Mouse (Mus musculus) adrenal gland, adult (tissue): ENCODE data around the gene Tbc1d20.
"Not testable (repeated sequence)": the region's sequence is repeated elsewhere in the genome, so short reads cannot be mapped to it uniquely, and the experiment has no call there.

Experiments
- DNase-seq, 2 experiments: peaks; one replicate each; pipeline ENCODE4 v3.0.0; 2022 to 2023; ENCODE audit warnings: low spot score in 1 of 2; ENCODE audit not compliant: inconsistent age in 2 of 2

Gene Tbc1d20

DNA sequence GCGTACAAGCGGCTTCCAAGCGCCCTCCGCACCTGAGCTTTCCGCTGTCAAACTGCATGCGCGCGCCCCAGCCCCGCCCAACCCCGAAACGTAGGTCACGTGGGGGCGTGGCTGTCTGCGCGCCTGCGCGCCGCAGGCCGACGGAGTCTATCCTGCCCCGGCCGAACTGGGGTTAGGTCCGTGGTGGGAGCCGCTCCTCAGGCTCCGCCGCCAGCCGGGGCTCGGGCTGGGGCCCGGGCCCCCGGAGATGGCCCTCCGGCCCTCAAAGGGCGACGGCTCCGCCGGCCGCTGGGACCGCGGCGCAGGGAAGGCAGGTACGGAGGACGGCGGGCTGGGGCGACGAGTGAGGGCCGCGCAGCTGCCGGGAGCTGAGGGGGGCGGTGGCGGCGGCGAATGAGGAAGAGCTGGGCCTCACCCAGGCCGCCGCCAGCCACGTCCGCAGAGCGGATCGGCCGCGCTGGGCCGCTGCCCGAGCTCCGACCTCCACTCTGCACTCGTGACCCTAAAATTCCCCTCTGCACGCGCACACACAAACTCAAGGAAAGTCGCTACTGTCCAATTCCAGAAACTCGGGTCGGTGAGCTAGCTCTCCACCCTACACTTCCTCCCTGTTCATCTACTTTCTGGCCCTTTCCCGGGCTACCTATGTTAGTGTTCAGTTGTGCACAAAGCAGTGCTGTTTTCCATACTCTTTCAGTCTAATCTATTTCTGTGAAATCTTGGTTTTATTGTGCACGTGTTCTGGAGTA is at the start of gene Tbc1d20:
Gene Tbc1d20 (plus strand): TSS at position 102 of the 749 bp plus-strand sequence.
- DNase-seq = peak; percentile 94 to 98

DNA sequence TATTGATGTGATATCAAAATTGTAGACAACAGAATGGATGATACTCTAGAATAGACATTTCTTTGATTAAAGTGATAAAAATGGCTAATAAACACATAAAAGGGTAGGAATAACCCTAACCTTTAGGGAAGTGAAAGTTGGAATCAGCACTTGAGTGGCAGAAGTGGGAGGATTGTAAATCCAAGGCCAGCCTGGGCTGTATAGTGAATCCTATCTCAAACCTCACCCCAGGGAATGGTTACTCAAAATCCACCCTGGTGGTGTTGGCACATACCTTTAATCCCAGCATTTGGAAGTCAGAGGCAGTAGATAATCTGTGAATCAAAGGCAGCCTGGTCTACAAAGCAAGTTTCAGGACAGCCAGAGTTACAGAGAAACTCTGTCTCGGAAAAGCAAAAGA is 46.4 kb upstream of the Tbc1d20 start:
- no peak for DNase-seq

DNA sequence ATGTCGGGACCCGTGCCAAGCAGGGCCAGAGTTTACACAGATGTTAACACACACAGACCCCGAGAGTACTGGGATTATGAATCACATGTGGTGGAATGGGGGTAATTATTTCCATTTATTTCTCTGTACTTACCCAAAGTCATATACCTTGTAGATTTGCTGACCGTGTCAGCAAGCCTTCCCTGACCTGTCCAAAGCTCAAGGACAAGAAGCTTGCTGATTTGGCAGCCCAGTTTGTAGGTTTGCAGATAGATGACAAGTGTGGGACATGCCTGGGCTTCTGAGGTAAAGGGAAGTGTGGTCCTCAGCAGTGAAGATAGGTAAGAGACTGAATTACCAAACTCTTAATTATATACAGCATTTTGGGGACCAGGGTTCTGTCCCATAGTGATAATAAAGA is 43.1 kb upstream of the Tbc1d20 start:
- no peak for DNase-seq

DNA sequence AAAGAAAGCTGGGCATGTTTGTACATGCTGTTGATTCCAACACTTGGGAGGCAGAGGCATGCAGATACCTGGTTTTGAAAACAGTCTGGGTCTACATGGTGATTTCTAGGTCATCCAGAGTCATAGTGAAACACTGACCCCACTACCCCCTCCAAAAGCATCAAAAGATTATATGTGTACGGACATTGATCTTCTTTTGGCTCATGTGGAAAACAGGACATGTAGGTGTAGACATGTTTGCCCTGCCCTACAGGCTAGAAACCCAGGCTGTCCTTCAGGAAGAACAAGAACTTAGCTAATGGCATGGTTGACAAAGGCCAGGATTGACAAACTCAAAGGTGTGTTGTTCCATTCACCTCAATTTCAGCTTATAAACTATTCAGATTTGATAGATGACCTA is 33.9 kb upstream of the Tbc1d20 start:
- DNase-seq = no peak

DNA sequence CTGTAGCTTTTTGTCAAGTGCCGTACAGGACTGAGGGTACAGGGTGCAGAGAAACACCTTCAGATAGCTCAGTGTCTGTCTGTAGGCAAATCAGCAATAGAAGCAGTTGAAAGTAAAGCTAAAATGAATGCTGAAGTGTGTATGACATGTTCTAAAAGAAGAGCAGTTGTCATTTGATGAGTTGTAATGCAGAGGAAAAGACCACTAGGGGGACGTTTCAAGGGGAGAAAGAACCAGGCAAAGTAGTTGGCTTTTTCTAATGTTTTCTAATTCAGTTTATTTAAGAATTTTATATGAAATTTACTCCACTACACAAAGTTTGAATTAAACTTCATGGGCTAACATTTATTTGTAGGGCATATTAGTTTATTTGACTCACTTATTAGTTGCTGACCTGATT is 20.0 kb upstream of the Tbc1d20 start:
- no peak for DNase-seq

DNA sequence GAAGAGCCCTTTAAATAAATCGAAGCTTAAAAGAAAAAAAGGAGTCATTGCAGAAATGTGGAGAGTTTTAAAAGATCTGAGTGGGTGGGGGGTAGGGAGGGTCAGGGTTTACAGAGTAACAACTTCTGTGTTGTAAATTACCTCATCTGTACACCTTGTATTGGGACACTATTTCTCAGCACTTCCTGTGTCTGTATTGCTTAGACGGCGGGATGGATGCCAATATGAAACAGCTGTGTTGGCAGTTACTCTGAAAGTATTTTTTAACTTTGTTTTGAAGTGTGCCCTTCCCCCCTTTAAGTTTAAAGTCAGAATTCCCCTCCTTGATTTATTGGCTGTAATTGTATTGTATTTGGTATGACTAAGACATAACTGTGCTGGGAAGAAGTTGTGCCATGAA is 12.2 kb upstream of the Tbc1d20 start:
- DNase-seq = no peak

DNA sequence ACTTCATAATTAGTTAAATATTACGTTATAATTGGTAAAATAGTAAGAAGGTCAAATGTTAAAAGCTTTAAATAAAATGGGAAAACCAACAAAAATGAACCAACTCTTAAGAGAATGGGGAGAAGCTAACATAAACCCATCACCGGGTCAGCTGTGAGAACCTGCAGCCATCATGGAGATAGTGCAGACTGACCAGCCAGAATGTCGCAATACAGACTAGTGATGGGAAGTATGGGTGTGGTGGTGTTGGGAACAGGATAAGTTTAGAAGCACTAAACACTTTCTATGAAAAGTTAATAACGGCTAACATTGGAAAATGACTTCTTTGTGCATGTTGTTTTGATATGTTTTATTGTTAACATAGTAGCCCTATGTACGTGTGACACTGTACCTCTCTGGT is 6.1 kb upstream of the Tbc1d20 start:
- no peak for DNase-seq

DNA sequence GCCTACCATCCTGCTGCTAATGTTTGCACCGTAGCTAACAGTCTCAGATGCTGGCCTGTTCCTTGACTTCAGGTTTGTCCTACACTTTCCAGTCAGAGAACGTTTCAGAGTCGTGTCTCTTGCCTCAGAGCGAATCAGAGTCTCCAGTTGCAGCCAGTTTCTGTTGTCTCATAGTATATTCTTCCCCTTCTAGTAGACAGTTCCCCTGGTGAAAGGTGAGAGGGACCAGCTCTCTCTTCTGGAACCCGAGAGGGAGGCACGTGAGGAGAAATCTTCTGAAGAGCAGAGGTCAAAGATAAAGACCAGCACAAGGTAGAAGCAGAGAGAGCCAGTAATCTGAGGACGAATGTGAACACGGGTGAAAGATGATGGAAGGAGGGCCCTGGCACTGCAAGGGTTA is 5.6 kb upstream of the Tbc1d20 start:
- no peak for DNase-seq

DNA sequence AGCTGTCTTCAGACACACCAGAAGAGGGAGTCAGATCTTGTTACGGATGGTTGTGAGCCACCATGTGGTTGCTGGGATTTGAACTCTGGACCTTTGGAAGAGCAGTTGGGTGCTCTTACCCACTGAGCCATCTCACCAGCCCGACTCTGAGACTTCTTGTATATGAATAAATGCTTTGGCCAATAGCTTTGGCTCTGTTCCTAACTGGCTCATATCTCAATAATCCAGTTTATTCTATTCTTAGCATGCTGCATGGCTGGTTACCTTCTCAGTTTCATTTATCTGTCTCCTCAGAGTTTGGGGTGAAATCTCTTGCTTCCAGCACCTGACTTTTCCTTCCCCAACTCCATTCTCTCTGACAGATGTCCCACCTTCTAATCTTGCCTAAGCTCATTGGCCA is 4.0 kb upstream of the Tbc1d20 start:
- not testable (repeated sequence) for DNase-seq

DNA sequence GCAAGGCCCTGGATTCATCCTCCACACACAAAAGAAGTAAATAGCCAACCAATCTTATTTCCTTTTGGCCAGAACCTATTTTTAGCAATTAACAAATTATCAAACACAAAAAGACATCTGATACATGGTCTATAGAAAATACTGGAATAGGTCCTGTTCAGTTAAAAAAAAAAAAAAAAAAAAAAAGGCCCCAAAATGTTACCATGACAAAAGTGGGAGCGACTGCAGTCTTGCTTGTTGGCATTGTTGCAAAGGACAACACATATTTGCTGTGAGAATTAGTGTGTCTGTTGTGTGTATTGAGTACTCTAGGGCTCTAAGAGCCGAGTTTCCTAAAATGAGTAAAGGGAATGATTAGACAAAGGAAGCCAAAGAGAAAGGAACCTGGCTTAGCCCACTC is 1.2 kb upstream of the Tbc1d20 start:
- no peak for DNase-seq

DNA sequence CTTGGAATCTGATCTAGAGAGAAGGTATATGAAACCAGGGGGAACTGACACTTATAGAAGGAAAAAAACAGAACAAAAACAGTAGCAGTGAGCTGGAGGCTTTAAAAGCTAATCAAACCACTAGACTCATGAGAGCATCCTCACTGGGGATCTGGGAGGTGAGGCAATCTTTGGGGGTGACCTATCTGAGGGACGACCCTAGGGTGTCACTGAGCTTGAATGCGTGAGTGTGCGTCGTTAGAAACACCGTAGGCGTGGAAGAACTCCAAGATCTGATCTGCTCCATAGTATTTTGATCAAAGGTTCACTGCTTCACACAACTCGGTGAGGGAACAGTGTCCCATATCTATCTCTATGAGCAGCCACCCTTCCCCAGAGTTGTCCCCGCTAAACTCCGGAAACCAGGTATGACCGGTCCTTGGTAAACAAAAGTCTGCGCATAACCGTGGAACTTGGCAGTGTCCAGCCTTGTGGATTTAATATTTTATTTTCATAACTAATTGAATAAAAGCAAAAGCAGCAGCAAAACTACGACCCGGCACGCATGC is 375 bp upstream of the Tbc1d20 start:
- no peak for DNase-seq

DNA sequence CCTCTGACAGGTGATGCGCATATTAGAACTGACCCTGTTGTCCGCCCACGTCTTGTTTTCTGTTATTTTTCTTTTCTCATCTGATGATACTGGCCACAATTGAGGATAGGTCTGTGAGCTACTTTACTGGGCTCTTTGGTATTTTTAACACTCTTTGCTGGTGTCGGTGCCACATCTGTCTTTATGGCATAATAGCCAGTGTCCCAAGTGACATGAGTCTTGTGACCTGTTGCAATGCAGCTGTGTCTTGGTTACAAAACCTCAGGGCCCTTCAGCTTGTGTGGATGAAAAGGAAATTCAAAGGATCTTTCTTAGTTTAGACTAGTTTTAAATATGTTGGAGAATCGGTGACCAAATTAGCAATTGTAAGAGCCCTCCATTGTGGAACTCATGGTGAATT is 913 bp downstream of the Tbc1d20 start:
- no peak for DNase-seq

DNA sequence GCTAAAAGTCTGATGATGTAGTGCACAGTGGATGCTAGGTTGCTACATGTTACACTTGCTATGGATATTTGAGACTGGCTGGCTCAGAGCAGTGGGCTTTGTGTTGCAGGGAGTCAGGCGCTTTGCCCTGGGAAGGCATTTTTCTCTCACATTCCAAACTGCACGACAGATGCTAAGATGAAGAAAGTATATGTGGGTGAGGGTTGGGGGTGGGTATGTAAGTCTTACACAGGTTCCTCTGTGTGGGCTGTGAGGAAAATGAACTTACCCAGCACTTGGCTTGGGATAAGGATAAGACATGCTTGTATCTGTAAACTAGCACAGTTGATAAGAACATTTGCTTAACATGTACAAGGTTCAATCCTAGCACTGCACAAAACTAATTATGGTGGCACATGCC is 9.2 kb downstream of the Tbc1d20 start:
- DNase-seq = no peak

DNA sequence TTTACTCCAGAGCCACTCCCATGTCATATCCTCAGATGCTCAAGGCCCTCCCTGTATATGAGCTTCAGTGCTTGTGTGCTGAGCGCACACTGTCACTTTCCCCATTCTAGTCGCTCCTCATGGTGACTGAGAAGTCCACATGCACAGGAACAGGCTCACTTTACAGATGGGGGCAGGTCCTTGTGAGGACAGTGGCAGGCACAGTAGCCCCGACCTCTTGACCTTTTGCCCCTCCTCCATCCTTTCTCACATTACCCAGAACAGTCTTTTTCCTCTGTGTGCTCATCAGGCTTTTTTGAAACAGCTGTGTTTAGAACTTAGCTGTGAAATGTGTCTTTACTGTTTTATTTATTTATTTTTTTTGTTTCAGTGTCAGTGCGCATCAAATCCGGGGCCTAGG is 10.2 kb downstream of the Tbc1d20 start:
- DNase-seq = no peak

DNA sequence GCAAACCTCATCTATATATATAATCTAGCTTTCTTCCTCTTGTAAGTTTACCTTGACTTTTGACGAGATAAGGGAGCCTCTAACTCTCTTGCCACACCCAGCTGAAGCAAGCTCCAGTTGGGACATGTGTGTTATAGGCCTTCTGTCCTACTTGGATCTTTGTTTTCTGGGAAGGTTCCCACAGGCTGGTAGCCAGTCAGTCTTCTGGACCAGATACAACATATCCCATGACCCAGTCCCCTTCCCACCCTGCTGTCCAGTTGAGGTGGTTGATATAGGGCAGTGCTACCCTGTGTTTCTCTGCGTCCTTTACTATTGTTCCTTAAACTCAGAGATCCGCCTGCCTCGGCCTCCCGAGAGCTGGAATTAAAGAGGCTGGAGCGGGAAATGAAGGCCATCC is 11.9 kb downstream of the Tbc1d20 start:
- DNase-seq = peak in 1 of 2 experiments; percentile 64

DNA sequence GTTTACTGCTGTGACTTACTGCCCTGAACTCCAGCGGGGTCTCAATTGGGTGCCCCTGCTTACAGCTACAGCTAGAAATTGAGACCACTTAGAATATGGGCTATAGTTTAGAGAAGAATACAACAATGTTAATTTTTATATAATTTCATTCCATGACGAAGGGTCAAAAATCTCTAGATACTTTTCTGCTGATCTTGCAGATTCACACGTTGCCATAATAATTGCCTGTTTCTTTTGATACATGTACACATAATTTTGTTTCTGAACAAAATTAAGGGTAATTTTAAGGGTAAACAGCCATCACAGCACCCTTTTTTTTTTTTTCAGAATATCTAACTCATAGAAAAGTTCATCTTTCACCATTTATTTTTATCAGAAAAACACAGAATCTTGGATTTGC is 13.6 kb downstream of the Tbc1d20 start:
- no peak for DNase-seq

DNA sequence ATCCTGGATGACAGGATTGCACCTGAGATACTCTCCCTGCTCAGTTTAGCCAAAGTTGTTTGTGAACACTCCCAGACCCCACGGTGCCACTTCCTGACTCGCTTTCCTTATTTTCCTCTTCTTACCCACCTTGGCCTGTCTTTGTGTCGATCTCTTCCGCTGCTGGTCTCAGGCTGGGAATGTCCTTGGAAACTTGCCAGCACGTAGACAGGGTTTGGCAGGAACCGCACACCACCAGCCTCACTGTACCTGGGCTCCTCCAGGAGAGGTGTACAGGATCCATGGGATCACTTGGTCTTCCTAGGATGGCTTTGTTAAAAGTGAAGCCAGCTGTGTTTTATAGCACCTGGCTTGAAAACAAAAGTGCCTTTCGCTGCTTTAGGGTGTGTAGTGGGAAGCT is 19.4 kb downstream of the Tbc1d20 start:
- peak in 1 of 2 experiments; percentile 77 for DNase-seq

DNA sequence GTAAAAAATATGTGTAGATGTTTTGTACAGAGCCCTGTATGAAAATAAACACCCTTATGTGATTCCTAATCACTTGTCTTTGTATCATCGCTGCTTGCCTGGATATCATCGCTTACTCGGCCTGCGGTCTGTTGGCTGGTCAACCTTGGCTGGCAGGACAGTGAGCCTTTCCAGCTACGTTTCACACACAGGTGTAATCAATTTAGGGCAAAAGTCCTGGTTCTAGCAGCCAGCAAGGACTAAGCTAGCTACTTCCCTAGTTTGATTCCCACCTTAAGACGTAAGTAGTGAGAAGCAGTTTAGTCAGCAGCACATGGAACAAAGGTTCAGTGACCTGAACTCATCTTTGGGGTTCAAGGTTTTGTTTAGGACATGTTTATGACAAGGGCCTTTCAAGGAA is 20.3 kb downstream of the Tbc1d20 start:
- DNase-seq = peak in 1 of 2 experiments; percentile 52

DNA sequence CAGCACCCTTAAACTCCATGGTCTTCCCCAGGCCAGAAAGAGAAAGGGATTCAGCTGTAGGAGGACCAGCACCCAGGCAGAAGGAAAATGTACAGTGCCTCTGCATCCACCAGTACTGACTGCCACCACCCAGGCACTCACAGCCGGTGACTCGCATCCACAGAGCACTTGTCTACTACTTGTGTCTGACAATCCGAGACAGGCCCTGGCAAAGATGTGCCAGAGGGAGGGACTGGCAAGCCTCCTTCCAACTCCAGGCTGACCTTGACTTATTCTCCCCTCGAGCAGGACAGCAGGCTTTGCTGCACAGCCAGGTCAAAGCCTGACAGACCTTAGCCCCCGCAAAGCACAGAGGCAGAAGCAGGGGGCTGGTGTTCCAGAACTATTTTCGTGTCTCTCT is 23.4 kb downstream of the Tbc1d20 start:
- DNase-seq = peak; percentile 71 to 73

DNA sequence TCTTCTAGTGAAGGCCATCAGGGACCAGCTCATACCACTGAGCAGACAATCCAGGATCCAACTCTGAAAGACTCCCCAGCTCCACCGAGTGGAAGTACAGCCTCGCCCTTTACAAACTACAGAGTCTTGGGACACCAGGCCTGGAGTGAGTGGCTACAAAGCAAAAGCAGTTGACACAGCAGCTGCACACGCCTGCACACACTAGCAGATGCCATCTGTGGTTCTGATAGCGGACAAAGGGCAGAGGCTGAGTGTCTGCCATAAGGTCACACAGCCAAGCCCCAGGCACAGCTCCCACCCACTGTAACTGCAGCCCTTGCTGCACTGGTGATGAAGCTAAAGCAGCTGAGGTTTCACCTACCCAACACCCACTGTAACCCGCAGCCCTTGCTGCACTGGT is 27.9 kb downstream of the Tbc1d20 start:
- DNase-seq = no peak

DNA sequence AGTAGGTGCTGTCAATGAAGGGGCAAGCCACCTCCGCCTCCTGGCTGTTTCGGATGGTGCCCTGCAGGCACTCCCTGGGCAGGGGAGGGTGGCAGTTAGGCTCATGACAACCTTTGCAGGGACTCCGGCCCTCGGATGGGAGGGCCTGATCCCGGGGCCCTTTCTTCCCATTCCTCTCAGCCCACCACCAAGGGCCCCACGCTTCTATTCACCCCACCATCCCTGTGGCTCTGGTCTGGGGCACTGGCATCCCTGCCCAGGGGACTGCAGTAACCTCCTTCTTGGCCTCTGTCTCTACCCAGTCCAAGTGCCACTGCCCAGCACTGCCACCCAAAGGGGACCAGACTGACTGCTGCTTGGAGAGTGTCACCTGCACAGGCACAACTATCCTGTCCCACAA is 28.6 kb downstream of the Tbc1d20 start:
- no peak for DNase-seq

DNA sequence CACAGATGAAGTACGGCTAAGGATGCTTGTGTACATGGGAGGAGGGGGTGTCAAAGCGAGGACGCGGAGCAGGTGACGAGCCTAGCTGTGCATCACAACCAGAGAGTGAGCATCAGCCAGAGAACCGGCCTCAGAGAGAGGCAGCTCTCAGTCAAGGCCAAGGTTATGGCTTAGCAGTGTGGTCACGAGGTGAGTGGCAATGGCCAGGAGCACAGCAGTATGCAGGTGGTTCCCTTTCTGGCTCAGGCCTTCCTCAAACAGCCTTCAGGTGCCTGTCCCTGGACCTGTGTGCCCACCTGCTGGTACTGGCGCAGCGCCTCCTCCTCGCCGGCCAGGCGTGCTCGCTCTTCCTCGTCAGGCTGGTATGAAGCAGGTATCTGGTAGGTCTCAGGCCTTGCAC is 30.3 kb downstream of the Tbc1d20 start:
- peak; percentile 68 to 85 for DNase-seq

DNA sequence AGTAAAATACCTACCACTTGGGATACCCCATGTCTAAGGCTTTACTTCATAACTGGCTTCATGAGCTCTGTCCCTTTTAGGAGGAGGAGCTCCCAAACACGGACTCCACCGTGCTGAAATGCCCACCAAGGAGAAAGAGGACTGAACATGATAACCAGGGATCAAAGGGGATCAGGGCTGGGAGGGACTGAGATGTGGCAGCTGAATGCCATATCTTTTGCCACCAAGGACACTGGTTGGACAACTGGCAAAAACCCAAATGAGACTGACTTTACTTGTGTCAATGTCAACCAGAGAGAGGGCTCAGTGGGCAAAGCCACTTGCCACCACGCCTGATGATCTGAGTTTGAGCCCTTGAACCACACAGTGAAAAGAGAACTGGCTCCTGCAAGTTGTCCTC is 31.2 kb downstream of the Tbc1d20 start:
- peak; percentile 50 to 79 for DNase-seq
